Mouse (Mus musculus) adrenal gland, postnatal 4 days (tissue): Measurements from ENCODE around the gene Rps4x. TPM values are rescaled to one million over a fixed set of nuclear protein-coding genes. Genes with fewer than 3 reads are reported as not detected.
"Not testable (repeated sequence)": the region's sequence is repeated elsewhere in the genome, so short reads cannot be mapped to it uniquely, and the experiment has no call there.

Source experiments
- DNase-seq, 2 experiments: peaks; one replicate each; pipeline ENCODE4 v3.0.0; 2021 to 2022; ENCODE audit warnings: low spot score in 2 of 2, mixed read lengths in 2 of 2
- long read RNA-seq, 2 experiments: library from polyadenylated mRNA; stranded (forward); transcript quantifications; one replicate each; pipeline ENCODE4 v2.0.0; 2021
- total RNA-seq, 2 experiments: library from RNA; stranded (reverse); gene quantifications; 2 replicates each; pipeline ENCODE4 v1.2.3; 2021

Rps4x gene
- total RNA-seq = 1,000 to 10,000 TPM; 1,379 to 1,607 TPM
- long read RNA-seq, experiment 1, transcript Rps4x-203 (3 exons, 558 nt) = minor isoform, 5 of 476 reads
- long read RNA-seq, experiment 1, transcript Rps4x-201 (7 exons, 975 nt) = major isoform, 438 of 476 reads
- long read RNA-seq, experiment 1, partial matches to known transcripts = 29 of 476 reads
- long read RNA-seq, experiment 1, other reads (novel, unspliced or antisense) = 4 of 476 reads
- long read RNA-seq, experiment 2, transcript Rps4x-201 (7 exons, 975 nt) = major isoform, 578 of 739 reads
- long read RNA-seq, experiment 2, partial matches to known transcripts = 32 of 739 reads
- long read RNA-seq, experiment 2, other reads (novel, unspliced or antisense) = 126 of 739 reads

DNA sequence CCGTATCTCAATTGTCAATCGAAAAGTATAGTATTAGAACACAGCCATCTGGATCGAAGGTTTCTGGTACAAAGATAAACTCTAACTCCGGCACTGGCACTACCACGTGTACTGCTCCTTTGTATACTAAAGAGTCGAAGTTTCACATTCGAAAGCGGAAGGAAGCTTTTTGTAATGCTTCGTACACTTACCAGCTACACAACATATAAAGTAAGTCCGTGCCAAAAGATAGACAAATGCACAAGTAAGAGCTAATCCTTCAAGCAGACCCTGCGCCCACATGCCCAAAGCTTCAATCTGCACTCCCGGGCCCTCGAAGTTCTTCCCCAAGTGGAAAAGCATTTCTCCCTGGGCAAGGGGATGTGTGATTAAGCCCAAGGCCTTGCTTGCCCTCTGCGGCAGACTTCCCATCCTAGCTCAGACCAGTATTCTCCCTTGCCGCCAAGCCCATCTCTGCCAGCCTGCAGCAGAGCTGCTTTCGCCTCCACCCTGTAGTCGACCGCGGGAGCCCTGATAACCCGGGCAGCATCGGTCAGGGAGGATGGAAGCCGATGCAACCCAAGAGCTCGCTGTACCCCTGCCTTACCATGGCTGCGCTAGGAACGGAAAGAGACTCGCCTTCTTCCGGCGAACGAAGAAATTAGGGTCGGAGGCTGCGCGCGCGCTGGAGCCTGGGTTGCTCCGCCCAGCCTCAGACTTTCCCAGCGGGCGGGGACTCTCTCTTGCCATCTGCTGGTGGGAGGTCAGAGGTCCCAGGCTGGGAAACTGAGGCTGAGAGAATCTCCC is at the start of gene Rps4x:
TSS of gene Rps4x (minus strand) at position 683 of the 786 bp plus-strand sequence.
- DNase-seq = peak; percentile 54 to 63

DNA sequence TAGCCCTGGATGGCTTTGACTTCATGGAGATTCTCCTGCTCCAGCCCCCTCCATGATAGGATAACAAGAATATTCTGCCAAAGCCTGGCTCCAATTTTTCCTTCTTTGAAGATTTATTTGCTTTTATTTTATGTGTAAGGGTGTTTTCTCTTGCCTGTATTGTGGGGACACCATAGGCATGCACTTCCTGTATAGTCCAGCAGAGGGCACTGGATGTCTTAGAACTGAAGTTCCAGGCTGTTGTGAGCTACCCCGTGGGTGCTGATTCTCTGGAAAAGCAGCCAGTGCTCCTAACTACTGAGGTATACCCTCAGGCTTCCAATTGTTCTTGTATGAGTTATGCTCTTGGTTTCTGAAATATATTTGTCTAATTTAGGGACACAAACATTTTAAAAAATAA is 29.9 kb upstream of the Rps4x start:
- no peak for DNase-seq

DNA sequence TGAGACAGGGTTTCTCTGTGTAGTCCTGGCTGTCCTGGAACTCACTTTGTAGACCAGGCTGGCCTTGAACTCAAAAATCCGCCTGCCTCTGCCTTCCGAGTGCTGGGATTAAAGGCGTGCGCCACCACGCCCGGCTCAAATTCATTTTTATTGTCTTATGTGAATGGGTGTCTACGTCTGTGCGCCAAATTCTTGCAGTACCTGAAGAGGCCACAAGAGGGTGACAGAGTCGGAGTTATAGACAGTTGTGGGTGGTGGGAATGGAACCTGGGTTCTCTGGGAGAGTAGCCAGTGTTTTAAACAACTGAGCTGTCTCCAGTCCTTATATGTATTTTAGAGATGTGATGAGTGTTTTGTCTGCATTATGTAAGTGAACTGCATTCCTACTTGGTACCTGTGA is 26.2 kb upstream of the Rps4x start:
- not testable (repeated sequence) for DNase-seq

DNA sequence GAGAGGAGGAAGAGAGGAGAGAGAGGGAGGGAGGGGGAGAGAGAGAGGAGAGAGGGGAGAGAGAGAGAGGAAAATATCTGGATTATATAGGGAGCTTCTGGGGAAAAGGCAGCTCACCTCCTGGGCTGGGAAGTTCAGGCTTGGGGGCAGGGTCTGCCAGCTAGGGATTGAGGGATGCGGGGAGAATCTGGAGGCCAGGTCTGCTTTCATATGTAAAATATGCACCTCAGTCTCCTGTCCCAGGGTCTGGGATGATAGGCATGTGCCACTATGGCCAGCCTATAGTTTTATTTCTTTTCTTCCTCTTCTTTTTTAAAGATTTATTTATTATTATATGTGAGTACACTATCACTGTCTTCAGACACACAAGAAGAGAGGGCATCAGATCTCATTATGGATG is 1.6 kb upstream of the Rps4x start:
- no peak for DNase-seq

DNA sequence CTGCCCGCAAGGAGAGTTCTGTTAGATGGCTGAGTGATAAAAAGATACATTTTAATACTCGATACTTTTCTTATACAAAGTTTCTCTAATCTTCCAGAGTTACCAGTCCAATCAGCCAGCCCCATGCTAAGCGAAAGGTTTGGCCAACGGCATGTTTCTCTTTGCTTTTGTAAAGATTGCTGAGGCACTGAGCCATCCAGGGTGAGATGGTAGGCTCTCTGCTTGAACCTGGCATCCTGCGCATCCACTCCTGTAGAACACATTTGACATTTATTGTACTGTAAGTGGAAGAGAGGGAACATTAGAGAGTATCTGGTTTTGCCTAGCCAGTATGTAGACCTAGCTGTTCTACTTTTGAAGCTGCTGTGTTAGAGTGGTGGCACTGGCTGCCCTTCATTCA is 387 bp upstream of the Rps4x start:
- DNase-seq = no peak

DNA sequence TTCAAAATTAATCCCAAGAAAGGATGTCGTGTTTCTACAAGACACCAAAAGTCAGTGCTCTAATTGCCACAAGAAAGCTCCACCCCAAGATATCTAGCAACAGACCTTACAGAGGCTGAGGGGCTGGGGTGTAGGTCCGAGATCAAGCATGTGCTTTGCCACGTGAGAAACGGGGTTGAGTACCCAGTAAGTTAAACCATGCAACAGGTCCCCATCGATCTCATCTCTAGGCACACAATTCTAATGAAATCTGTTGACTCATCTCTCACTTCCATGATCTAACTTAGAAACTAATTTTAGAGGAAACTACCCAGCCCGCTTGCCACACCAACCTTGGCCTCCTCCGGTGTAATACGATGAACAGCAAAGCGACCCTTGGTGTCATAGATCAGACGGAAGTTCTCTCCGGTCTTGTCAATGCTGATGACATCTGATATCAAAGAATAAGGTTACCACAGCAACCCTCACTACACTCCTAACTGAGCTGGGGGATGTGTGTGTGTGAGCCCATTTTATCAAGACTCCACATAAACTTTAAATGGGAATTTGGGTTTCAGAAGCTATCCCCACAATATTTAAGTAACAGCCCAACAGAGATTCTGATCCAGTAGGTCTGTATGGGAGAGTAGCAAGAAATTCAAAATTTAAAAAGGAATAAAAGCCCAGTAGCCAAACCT is 2.0 kb downstream of the Rps4x start:
- DNase-seq = no peak

DNA sequence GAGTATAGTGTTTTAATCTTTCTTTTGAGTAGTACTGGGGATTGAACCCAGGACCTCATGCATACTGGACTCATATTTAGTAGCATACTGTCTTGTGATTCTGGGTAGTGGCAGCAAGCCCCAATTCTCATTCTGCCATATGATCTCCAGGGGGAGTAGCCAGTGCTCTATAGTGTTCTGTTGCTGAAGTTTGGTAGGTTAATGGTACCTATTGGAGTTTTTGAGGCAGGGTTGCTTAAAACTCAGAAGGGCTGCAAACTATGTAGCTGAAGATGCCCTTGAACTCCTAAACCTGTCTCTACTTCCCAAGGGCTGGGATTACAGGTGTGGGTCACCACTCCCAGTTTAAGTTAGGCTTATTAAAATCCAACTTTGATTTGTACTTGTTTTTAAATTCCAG is 6.6 kb downstream of the Rps4x start:
- DNase-seq = no peak

DNA sequence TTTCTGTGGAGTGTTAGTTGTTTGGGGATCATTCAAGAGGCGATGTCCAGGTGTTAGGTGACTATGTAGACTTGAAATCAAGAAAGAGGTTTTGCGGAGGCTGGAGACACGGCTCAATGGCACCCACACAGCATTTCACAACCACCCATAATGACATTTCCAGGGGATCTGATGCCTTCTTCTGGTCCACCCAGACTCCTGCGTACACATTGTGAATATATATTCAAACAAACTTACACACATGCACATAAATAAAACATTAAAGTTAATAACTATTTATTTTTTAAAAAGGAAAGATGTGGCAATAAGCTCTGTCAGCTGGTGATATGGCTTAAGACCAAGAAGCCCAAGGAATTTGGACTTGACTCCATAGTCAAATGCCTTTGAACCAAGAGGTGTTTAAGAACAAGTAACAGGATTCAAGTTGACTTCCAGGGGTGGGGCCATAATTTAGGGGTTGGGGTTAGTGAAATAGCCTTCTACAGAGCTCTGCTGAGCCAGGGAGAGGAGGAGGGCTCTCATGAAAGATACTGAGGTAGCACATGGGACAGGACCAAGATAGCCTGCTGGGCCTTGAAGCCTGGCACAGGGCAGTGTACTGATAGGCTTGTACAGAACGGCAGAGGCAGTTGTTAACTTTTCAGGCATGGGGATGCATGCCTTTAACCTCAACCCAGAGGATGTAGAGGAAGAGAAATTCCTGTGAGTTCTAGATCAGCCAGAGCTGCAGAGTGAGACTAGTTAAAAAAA is 13.5 kb downstream of the Rps4x start:
- DNase-seq = no peak

DNA sequence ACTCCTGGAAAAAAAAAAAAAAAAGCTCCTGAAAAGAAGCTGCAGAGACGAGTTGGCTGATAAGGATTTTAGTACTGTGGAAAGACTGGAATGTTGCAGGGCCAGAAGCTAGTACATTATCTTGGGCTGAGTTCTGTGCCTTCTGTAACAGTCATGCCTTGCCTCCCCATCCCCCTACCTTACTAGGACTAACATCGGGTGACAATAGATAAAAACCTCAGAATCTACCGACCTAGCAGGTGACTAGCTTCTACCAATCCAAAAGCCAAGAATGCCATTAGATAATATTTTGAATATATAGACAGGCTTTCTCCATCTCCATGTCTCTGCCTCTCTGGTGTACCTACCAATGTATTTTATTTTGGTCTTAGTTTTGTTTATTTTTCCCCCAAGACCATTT is 18.3 kb downstream of the Rps4x start:
- no peak for DNase-seq

DNA sequence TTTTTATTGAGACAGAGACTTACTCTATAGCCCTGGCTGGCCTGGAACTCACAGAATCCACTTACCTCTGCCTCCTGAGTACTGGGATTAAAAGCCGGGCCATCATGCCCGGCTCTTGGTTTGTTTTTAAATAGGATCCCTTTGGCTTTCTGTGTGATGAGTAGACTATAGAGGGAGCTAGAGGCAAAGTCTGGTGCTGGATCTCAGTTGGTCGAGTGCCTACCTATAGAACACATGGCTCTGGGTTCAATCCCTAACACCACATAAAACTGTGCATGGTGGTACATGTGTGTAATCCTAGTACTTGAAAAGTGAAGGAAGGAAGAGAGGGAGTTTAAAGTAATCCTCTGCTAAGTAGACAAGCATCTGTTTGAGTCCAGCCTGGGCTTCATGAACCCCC is 19.1 kb downstream of the Rps4x start:
- no peak for DNase-seq

DNA sequence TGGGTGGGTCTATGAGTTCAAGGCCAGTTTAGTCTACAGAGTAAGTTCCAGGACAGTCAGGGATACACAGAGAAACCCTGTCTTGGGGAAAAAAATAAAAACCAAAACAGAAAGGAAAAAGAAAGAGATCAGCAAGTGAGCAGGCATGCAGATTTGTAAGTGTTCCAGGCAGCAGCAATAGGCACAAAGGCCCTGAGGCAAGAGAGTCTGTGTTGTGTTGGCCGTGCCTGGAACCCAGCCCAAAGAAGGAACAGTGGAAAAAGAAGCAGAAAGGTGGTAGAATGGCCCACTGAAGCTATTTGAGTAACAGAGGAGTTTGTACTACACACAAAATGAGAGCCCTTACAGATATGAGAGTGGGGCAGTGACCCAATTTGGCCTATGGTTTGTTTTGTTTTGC is 19.5 kb downstream of the Rps4x start:
- DNase-seq = no peak

DNA sequence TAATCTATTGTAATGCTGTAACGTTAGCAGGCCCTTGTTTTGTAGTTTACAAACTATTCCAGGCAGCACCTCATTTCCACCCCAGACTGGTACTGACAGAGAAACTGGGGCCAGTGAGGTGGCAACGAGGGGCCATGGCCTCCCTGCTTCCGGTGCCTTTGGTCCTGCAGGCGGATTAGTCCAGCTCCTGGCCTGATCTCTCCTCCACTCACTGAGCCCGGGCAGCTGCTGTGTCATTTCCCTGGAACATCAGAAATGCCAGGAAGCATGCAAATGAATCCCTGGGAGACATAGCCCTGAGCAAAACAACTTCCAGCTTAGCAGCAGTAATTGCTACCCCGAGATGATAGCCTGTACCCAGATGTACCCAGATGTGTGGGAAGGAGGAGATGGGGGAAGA is 22.2 kb downstream of the Rps4x start:
- no peak for DNase-seq

DNA sequence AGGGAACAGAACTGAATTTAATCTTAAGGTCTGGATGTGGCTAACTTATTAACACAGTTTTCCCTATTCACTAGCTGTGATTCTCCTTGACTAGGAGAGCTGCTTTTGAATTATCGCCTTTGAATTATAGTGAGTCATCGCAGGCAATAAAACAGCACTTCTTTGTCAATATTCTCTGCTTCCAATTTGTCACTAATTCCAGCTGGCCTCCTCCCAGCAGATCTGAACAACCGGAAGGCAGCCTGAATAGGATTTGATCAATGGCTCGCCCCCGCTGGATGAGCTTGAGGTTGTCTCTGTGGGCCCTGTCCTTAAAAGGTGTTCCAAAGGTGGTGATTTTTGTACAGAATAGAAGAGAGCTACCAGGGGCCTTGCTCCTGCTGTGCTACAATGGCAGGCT is 22.7 kb downstream of the Rps4x start:
- DNase-seq = no peak

DNA sequence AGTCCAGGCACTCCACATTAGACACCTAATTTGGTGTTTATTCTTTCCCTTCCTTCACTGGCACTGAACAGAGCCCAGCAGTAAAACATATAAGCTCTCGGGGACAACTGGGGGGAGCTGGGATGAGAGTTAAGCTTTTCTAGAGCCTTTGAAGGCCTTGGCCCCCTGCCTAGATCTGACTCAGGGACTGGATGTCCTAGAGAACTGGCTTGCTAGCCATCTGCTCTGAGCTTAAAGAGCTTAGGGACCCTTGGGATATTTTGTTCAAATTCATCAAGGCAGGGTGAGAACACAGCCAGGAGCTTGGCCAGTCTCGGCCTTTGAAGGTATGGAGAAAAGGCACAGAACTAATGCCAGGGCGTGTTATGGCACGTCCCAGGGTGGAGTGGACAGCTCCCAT is 25.7 kb downstream of the Rps4x start:
- DNase-seq = no peak

DNA sequence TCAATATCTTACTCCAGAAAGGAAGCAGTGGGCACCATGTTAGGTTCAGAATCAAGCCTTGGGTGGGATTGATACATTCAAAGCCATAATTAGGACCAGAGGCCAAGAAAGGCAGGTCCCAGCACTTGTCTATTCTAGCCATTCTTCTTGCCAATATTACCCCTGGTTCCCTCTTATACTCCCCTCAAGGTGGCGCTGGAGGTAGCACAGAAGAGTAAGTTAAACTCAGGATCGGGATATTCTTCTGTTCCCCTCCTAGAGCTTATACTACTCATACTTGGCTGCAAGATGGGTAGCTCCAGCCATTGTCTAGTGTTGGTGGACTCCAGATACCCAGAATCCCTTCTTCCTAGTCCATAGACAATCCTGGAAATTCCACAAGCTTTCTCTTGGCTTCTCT is 26.1 kb downstream of the Rps4x start:
- no peak for DNase-seq

DNA sequence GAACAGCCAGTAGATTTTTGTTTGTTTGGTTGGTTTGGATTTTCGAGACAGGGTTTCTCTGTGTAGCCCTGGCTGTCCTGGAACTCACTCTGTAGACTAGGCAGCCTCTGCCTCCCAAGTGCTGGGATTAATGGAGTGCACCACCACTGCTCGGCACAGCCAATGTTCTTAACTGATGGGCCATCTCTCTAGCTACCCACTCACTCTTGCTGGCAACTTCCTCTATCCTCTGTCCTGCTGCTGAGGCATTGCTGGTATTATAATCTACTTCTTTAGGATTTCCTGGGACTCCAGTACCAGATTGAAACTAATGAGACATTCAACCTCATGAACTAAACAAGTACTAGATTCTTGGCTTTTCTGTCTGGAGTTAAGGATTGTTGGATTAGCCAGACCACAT is 28.7 kb downstream of the Rps4x start:
- DNase-seq = no peak

DNA sequence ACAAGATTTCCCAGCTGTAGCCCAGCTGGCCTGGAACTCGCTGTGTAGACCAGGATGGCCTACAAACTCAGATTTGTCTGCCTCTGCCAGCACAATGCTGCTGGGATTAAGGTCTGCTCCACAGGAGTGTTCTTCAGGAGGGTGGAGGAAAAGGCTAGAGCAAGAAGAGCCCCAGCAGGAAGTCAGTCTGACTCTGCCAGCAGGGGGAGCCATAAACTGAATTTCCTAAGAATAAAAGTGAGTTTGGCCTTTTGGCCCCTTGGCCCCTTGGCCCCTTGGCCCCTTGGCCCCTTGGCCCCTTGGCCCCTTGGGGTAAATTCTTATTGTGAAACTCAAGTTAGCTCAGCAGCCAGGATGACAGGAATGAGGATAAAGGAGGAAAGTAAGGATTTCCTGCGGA is 29.4 kb downstream of the Rps4x start:
- no peak for DNase-seq

DNA sequence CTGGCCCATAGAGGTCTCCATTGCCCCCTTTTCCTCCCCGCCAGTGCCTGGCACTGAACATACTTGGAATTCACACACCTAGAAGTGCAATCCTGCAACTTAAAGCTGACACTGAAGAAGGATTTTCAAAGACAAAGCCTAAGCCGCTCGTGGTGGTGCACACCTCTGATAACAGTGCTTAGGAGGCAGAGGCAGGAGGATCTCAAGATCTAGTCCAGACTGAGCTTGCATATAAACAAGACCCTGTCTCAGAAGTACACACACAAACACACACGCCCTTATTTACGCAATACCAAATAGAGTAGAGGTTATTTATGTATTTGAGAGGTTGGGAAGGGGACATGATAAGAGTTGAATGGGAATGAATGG is 31.8 kb downstream of the Rps4x start:
- DNase-seq = no peak

DNA sequence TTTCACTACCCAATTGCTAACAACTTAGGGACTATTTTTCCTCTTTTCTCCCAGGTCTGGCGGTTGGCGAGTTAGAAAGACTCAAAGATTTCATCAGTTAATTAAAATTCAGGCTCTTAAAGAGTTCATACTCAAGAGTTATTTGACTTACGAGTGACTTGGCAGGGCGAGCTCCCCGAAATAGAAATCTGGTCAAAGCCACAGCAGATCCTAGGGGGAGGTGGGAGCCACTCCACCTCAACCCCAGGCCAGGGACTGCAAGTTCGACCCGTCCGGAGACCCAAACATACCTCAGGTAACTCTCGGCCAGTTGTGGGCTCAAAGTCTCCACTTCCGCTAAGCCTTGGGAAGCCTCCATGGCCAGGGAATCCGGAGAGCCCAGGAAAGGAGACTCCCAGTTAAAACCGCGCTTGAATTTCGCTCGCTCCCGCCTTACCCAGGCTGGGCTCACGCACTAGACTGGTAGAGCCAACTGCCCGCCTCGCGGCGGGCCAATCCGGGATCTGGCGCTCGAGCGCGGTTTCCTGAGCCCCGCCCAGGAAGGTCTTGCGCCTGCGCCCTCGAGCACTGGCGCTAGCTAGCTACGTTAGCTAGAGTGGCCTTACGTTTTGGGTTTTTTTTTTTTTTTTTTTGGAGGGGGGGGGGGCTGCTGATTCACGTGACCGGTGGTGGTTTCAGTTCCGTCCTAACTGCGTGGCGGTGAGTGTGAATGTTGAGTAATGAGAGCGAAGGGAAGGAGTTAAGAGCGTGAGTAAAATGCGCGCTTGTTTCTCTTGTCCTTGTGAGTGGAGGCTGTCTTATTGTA is 32.4 kb downstream of the Rps4x start, which contains the start of gene Ercc6l:
TSS of gene Ercc6l (minus strand) at position 474 of the 805 bp plus-strand sequence.
- DNase-seq = peak; percentile 59 to 72

DNA sequence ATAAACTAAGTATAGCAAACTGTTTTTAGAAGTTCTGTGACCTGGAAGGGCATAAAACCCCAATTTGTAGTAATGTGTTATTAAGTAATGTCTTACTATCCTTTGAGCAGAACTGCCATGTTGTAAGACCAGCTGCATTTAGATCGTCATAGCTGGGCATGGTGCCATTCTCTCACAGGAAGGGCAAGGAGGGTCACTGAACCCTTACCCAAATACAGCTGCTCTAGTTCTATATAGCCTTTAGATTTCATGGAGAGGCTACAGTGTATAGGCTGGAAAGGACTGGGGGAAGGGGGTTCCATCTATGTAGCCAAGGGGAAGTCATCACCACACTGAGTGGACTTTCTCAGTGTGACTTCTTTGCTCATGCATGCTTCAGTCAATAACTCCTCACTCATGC is 48.0 kb downstream of the Rps4x start:
- DNase-seq = no peak
